Mouse (Mus musculus) C2C12 (cell line): Measurements from ENCODE around the gene Erf. TPM values are rescaled to one million over a fixed set of nuclear protein-coding genes. Genes with fewer than 3 reads are reported as not detected.

Source experiments
- H3K27me3 ChIP-seq: one replicate; pipeline ENCODE4 v1.6.1; 2011; ENCODE audit not compliant: control insufficient read depth, insufficient read depth, insufficient read length
- H3K36me3 ChIP-seq: one replicate; pipeline ENCODE4 v1.6.1; 2011; ENCODE audit not compliant: control insufficient read depth, insufficient read depth
- H3K4me3 ChIP-seq: one replicate; pipeline ENCODE4 v1.5.1; 2011; ENCODE audit warnings: mild to moderate bottlenecking, control low read depth; ENCODE audit not compliant: poor library complexity, insufficient read depth, severe bottlenecking
- H3K79me2 ChIP-seq: one replicate; pipeline ENCODE4 v1.6.1; 2011; ENCODE audit not compliant: control insufficient read depth, insufficient read depth
- H3K79me3 ChIP-seq: one replicate; pipeline ENCODE4 v1.6.1; 2011; ENCODE audit warnings: low read depth, control low read depth
- H3ac ChIP-seq: one replicate; pipeline ENCODE3; 2011; ENCODE audit warnings: low read depth; ENCODE audit not compliant: control insufficient read depth, insufficient read length
- CEBPB ChIP-seq: IDR thresholded peaks from one replicate; pipeline ENCODE4 v1.6.1; 2011; ENCODE audit warnings: low read depth, mild to moderate bottlenecking, control low read depth, moderate library complexity
- CTCF ChIP-seq: IDR thresholded peaks from one replicate; pipeline ENCODE4 v1.5.1; 2011; ENCODE audit not compliant: control insufficient read depth, insufficient read depth, insufficient read length
- FOSL1 ChIP-seq: IDR thresholded peaks from one replicate; pipeline ENCODE4 v1.8.0; 2011; ENCODE audit warnings: mild to moderate bottlenecking, low read length; ENCODE audit not compliant: poor library complexity, insufficient read depth, severe bottlenecking
- MAX ChIP-seq: IDR thresholded peaks from one replicate; pipeline ENCODE4 v1.6.1; 2011; ENCODE audit warnings: mild to moderate bottlenecking, control low read depth
- MYOD1 ChIP-seq: IDR thresholded peaks from one replicate; pipeline ENCODE4 v1.6.1; 2011; ENCODE audit warnings: low read depth; ENCODE audit not compliant: control insufficient read depth, insufficient read length
- MYOG ChIP-seq: IDR thresholded peaks from one replicate; pipeline ENCODE4 v1.6.1; 2011; ENCODE audit not compliant: control insufficient read depth, insufficient read length; ENCODE audit errors: extremely low read depth
- USF1 ChIP-seq: IDR thresholded peaks from one replicate; pipeline ENCODE4 v1.6.1; 2011; ENCODE audit warnings: low read depth, mild to moderate bottlenecking, control low read depth, moderate library complexity
- polyA plus RNA-seq: library from polyadenylated mRNA; unstranded; fragments of >200 nt; fragmentation: generic; extraction: Trizol; gene quantifications from one replicate; pipeline ENCODE4 v1.2.1, GENCODE M21; 2012; ENCODE audit warnings: missing spikeins

Erf gene
- polyA plus RNA-seq, 1 experiment = 61.8 TPM

DNA sequence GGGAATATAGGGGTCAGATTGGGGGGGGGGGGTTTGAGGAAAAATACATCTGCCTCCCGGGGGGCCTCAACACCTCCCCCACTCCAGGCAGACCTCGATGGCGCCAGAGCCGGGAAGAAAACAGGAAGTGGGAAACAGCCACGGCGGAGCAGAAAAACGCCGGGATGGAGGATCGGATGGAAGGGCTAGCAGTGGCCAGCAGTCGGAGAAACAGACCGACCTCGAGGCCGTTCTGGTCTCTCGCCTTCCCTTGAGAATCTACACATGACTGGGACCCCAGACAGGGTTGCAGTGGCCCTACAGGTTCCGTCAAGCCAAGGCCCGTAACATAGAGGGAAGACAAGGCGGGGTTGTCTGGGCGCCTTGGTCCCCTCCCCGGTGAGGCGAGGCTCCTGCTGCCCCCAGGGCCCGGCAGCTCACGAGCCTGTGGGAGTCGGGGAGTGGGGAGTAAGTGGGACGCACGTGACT lies 1.7 kb downstream of the Erf start:
- TF ChIP-seq MYOD1 (no peak), CTCF (no peak), MAX (no peak), MYOG (no peak), CEBPB (no peak), FOSL1 (no peak), USF1 (no peak)
- H3K27me3 ChIP-seq = no peaks in the 10 kb centered on the region
- H3K79me3 ChIP-seq = peaks cover 49% of the 10 kb centered on the region
- peak overlapping the region; percentile 94 for H3ac ChIP-seq
- peaks cover 61% of the 10 kb centered on the region for H3K79me2 ChIP-seq
- H3K4me3 ChIP-seq = peak overlapping the region; percentile 92
- peaks cover 16% of the 10 kb centered on the region for H3K36me3 ChIP-seq

DNA sequence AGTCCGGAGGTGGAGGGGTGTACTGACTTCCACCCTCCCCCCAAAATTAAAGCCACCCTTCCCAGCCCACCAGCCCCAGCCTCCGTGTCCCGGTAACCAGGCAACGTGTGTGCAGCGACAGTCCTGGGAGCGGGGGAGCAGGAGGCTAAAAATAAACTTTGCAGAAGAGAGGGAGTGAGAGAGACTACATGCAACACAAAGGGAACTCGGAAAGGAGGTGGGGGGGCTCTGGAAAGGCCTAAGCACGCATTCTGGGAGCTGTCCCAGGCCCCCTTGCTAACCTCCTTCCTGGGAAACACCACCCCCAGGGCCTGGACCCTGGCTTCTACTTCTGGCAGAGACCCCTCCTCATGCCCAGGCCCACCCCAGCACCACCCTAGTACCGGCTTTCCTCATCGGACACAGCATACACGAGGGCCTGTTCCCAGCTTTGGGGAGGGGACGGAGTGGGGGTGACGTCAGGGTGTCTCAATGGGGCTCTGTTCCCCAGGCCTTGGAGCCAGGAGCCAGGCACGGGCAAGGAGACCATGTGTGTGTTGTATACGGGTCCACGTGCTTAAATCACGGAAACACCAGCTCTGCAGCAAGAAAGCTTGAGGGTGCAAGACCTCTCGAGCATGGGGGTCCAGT lies 2.4 kb downstream of the Erf start:
- Histone ChIP-seq H3K4me3 (peak overlapping the region; percentile 92), H3K27me3 (no peaks in the 10 kb centered on the region), H3K36me3 (peaks cover 16% of the 10 kb centered on the region), H3ac (peak overlapping the region; percentile 55), H3K79me3 (peaks cover 49% of the 10 kb centered on the region), H3K79me2 (peaks cover 61% of the 10 kb centered on the region)
- TF ChIP-seq USF1 (no peak), MAX (peak; percentile 62)

DNA sequence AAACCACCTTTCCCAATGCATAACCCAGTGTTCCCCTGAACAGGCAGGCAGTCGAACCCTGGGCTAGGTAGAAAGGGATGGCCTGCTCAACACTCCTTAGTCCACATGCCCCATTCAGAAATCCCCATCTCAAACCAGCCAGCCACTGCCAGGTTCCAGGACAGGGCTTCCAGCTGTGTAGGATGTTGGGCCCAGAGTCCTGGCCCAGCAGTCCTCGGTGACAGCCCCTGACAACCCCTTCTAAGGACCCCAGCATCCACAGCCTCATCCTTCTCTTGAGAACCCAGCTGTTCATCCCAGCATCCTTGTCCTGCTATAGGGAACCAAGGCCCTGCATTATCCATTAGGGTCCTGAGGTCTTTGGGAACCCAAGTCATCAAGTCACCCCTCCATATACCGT lies 3.1 kb downstream of the Erf start:
- TF ChIP-seq CEBPB = no peak
- no peak for TF ChIP-seq FOSL1
- TF ChIP-seq USF1 = no peak

DNA sequence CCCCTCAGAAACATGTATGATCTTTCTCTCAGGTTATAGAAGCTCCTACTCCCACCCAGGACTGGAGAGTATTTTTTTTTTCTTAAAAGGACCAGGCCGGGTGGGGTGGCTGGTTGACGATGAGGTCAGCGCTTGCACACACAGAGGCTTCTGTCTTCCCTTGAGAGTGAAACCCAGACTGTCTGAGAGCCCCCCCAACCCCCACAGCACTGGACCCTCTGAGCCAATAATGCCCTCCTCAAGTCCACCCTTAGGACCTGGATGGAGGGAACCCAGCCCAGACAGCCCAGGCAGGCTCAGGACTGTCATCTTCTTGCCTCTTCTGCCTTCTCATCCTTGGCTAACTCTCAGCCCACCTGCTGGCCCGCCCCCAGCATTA lies 3.8 kb downstream of the Erf start:
- TF ChIP-seq USF1 = no peak
- no peak for TF ChIP-seq MAX
- no peak for TF ChIP-seq FOSL1
- no peak for TF ChIP-seq CEBPB
- TF ChIP-seq CTCF = no peak
- TF ChIP-seq MYOG = no peak
- TF ChIP-seq MYOD1 = no peak
- no peaks in the 10 kb centered on the region for H3K27me3 ChIP-seq

More for the DNA sequence above, 3.1 kb downstream of the Erf start:
- Histone ChIP-seq H3K27me3 (no peaks in the 10 kb centered on the region), H3ac (peak overlapping the region; percentile 55), H3K79me3 (peaks cover 49% of the 10 kb centered on the region), H3K79me2 (peaks cover 66% of the 10 kb centered on the region), H3K36me3 (peaks cover 22% of the 10 kb centered on the region), H3K4me3 (peak overlapping the region; percentile 92)

DNA sequence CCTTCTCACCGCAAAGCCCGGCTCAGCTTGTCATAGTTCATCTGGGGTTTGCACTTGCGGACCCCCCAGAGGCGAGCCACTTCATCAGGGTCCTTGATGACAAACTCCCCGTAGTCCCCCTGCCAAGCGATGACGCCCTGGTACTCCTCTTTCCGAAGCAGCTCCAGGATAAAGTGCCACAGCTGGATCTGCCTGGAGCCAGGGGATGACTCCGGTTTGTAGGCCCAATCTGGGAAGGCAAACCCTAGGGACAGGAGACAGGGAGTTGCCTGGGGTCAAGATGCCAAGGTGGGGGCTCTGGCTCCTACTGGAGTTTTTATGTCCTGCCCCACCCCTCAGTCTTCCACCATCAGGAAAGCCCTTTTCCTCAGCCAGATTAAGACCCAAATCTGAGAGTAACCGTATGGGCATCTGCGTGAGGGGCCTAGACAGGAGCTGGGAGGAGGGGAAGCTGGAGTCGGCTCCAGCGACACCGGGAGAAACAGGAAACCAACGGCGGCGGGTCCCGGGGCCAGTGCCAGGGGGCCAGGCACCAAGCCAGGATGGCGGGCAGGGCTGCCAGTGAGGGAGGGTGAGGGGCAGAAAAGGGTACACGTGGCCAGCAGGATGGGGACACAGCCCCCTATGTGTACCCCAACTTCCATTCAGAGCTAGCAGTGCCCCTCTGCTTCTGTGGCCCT lies 4.3 kb downstream of the Erf start:
- H3ac ChIP-seq = no peak overlapping the region
- H3K4me3 ChIP-seq = no peak overlapping the region
- peaks cover 23% of the 10 kb centered on the region for H3K36me3 ChIP-seq

More for the DNA sequence above, 3.8 kb downstream of the Erf start:
- Histone ChIP-seq H3K4me3 (peak overlapping the region; percentile 18), H3K36me3 (peaks cover 23% of the 10 kb centered on the region), H3ac (peak overlapping the region; percentile 37), H3K79me3 (peaks cover 49% of the 10 kb centered on the region), H3K79me2 (peaks cover 72% of the 10 kb centered on the region)

DNA sequence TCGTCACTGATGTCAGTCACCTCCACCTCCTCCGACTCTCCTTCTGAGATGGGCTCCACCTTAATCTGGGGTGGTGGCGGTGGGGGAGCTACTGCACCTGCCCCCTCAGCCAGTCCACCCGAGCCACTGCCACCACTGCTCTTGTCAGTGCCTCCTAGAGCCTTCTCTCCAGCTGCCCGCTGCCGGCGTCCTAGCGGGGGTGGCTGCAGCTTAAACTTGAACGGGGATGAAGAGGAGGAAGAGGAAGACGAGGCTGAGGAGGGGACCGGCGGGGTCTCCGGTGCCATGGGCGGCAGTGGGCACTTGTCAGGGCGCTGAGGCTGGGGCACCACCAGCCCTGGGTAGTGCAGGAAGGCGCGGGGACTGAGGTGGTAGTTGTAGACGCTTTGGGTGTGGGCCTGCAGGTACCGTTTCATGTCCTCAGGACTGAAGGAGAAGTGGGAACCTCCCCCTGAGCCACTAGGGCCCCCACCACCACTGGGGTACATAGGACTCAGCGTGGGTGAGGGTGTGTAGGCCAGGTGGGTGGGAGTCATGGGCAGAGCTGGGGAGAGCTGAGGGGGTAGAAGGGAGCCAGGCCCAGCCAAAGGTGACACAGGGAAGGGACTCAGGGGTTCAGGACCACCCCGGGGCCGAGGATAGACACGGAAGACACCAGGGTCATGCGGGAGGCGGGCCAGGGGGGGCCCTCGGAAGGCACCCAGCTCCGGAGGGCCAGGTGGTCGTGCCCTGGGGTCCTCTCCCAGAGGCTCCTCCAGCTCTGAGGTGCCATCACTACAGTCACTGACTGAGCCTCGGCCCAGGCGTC lies 5.8 kb downstream of the Erf start:
- no peak overlapping the region for H3K4me3 ChIP-seq
- no peak for TF ChIP-seq CEBPB
- no peak for TF ChIP-seq CTCF
- no peak for TF ChIP-seq USF1
- no peak for TF ChIP-seq FOSL1
- no peak for TF ChIP-seq MYOD1
- TF ChIP-seq MYOG = no peak
- TF ChIP-seq MAX = no peak
- H3ac ChIP-seq = no peak overlapping the region
- peaks cover 32% of the 10 kb centered on the region for H3K36me3 ChIP-seq
- H3K79me2 ChIP-seq = peaks cover 63% of the 10 kb centered on the region
- H3K27me3 ChIP-seq = no peaks in the 10 kb centered on the region
- peaks cover 43% of the 10 kb centered on the region for H3K79me3 ChIP-seq

More for the DNA sequence above, 4.3 kb downstream of the Erf start:
- peaks cover 49% of the 10 kb centered on the region for H3K79me3 ChIP-seq
- H3K27me3 ChIP-seq = no peaks in the 10 kb centered on the region
- TF ChIP-seq USF1 (no peak), MAX (no peak)
- H3K79me2 ChIP-seq = peaks cover 72% of the 10 kb centered on the region
